Mouse (Mus musculus) limb, embryonic 12.5 days (tissue): ENCODE results near the gene Pax7. TPM values are rescaled to one million over a fixed set of nuclear protein-coding genes. Genes with fewer than 3 reads are reported as not detected.

Source experiments
- ATAC-seq: fragments of 200-750 bp; cut with Nextera tagmentation; 2 replicates; pipeline ENCODE4 v1.8.0; 2017; ENCODE audit warnings: low read depth, moderate TSS enrichment; ENCODE audit not compliant: insufficient number of reproducible peaks, insufficient read depth, low FRiP score, low TSS enrichment
- H3K27ac ChIP-seq: fragments of 300-500 bp; sonication (generic); 2 replicates; pipeline ENCODE4 v1.5.1; 2016; ENCODE audit warnings: mild to moderate bottlenecking, moderate library complexity
- H3K27me3 ChIP-seq: fragments of 300-500 bp; sonication (generic); 2 replicates; pipeline ENCODE4 v1.6.1; 2016; ENCODE audit warnings: mild to moderate bottlenecking, moderate library complexity
- H3K36me3 ChIP-seq: fragments of 300-500 bp; sonication (generic); 2 replicates; pipeline ENCODE4 v1.6.1; 2016; ENCODE audit warnings: mild to moderate bottlenecking, moderate library complexity
- H3K4me1 ChIP-seq: fragments of 300-500 bp; sonication (generic); replicated peaks from 2 replicates; pipeline ENCODE4 v1.6.1; 2016
- H3K4me2 ChIP-seq: fragments of 300-500 bp; sonication (generic); 2 replicates; pipeline ENCODE4 v1.6.1; 2016; ENCODE audit warnings: mild to moderate bottlenecking, moderate library complexity
- H3K4me3 ChIP-seq: fragments of 300-500 bp; sonication (generic); replicated peaks from 2 replicates; pipeline ENCODE4 v1.5.1; 2016; ENCODE audit warnings: mild to moderate bottlenecking
- H3K9ac ChIP-seq: fragments of 300-500 bp; sonication (generic); replicated peaks from 2 replicates; pipeline ENCODE4 v1.6.1; 2016; ENCODE audit warnings: mild to moderate bottlenecking, moderate library complexity
- H3K9me3 ChIP-seq: fragments of 300-500 bp; sonication (generic); 2 replicates; pipeline ENCODE4 v1.6.1; 2016; ENCODE audit warnings: mild to moderate bottlenecking, moderate library complexity
- WGBS: fragments of 180-500 bp; shearing (Covaris S2); methylation state at CpG from one replicate; pipeline ENCODE4 v1.1.7; 2016; 5-methylcytosine and 5-hydroxymethylcytosine counted together
- polyA plus RNA-seq: library from polyadenylated mRNA; unstranded; fragments of >200 nt; fragmentation: Nextera tagmentation; extraction: Ambion mirVana; gene quantifications from 2 replicates; pipeline ENCODE4 v1.2.1, GENCODE M21; 2016

The Pax7 gene
- polyA plus RNA-seq, 1 experiment from 2014 or later = 0.40 TPM

DNA sequence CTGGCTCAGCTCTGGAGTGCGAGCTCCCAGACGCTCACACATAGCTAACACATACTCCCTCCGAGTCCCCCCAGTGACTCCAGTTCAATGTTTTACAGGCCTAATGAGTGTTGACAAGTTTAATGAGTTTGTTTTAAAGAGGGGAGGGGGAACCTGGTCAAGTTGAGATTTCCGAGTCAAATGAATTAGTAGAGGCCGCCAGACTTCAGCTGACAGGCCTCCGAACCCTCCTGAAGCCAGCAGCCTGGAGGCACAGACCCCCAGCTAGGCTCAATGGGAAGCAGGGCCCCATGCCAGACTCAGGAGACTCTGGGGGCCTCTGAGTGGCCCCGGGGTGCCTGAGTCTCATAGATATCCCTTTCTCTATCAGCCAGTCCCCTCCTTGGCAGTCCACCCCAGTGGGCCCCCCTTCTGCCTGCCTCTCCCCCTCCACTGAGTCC is 23.9 kb downstream of the Pax7 start:
- Histone ChIP-seq H3K4me3 (no peak overlapping the region), H3K9ac (no peak overlapping the region), H3K4me1 (peaks cover 43% of the 10 kb centered on the region), H3K27ac (no peak overlapping the region), H3K27me3 (peaks cover 96% of the 10 kb centered on the region), H3K9me3 (no peaks in the 10 kb centered on the region), H3K36me3 (no peaks in the 10 kb centered on the region), H3K4me2 (no peak overlapping the region)
- ATAC-seq = no peak
- 10% methylated on average over 7 of the region's 7 CpGs for WGBS

DNA sequence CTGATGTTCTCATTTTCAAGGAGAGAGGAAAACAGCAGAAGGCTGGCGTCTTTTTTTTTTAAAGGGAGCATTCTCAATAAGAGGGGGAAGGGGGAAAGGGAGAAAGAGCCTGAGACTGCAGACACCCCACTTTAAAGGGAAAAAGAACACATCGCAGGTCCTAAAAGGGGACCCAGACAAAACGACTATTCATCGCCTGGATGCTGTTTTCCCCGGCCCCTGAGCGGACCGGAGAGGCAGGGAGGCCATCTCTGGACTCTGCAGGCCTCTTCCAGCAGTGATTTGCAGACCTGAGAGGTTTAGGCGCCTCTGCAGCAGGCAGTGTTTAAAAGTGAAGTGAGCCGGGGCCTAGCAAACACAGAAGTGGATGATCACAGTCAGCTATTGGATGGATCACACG is 25.5 kb downstream of the Pax7 start:
- no peak overlapping the region for H3K9ac ChIP-seq
- no peak overlapping the region for H3K27ac ChIP-seq

DNA sequence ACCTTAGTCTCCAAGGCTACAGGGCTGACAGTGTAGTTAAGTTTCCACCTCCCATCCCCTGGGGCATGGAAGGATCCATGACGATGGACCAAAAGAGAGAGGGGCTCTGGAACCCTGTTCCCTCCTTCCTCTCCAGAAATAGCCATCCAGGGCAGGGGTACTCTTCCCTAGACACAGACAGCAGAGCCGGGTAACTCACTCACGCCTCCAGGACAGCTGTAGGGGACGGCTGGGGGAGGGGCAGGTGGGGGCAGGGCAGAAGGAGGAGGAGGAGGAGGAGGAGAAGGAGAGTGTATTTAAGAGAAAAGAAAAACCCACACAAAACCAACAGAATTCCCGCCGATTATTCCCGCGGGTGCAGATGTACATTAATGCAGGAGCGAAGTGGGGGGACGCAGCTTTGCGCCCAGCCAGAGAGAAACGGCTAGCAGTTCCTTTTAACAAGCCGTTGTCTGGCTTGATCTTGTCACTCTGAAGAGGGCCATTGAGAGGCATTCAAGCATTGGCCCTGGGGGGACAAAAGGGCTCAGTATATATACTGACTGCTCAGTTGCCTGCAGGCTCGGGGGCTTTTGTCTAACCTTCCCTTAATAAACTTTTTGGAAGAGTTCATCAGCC is 26.0 kb downstream of the Pax7 start:
- Histone ChIP-seq H3K9me3 (no peaks in the 10 kb centered on the region), H3K27ac (no peak overlapping the region), H3K36me3 (no peaks in the 10 kb centered on the region), H3K4me3 (no peak overlapping the region), H3K27me3 (peaks cover 94% of the 10 kb centered on the region), H3K4me1 (peaks cover 37% of the 10 kb centered on the region), H3K9ac (no peak overlapping the region), H3K4me2 (no peak overlapping the region)
- 6% methylated on average over 14 of the region's 14 CpGs for WGBS
- ATAC-seq = no peak

More for the DNA sequence above, 25.5 kb downstream of the Pax7 start:
- H3K36me3 ChIP-seq = no peaks in the 10 kb centered on the region
- H3K4me2 ChIP-seq = no peak overlapping the region
- no peak overlapping the region for H3K4me3 ChIP-seq
- 19% methylated on average over 10 of the region's 10 CpGs for whole genome bisulfite sequencing
- H3K4me1 ChIP-seq = peaks cover 37% of the 10 kb centered on the region
- peaks cover 94% of the 10 kb centered on the region for H3K27me3 ChIP-seq
- H3K9me3 ChIP-seq = no peaks in the 10 kb centered on the region
- no peak for ATAC-seq

DNA sequence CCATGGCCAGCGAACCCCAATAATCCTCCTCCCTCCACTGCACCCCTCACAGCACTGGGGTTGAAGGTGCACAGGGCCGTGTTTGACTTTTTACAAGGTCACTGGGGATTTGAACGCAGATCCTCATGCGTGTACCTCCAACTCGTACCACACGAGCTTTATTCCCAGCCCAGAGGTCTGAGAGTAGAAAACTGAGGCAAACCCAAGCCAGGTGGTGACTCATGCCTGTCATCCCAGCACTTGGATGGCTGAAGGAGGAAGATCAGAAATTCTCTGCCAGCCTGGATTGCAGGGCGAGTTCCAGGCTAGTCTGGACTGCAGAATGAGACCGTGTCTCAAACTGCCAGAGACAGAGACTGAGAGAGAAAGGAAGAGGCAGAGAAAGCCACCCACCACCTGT is 28.4 kb downstream of the Pax7 start:
- Histone ChIP-seq H3K9me3 (no peaks in the 10 kb centered on the region), H3K9ac (no peak overlapping the region), H3K27me3 (peaks cover 94% of the 10 kb centered on the region), H3K4me1 (peaks cover 29% of the 10 kb centered on the region), H3K27ac (no peak overlapping the region), H3K4me3 (no peak overlapping the region), H3K4me2 (no peak overlapping the region), H3K36me3 (no peaks in the 10 kb centered on the region)
- no peak for ATAC-seq
- 71% methylated on average over 8 of the region's 8 CpGs for WGBS

DNA sequence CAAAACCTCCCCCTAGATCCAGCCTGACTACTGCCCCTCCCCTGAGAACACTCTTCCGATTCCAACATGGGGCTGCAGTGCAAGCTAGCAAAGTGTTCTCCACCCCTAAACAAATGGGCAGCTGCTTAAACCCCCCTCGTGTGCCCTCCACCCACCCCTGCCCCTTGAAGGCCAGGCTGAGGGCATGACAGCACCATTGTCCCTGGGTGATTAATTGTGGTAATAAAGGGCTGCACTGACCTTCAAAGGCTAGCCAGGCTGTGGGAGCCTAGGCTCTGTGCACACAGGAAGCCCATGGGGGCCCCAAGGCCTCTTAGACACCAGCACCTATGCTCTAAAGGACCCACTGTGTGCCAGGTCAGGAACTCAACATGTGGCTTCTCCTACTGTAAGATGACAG is 29.3 kb downstream of the Pax7 start:
- Histone ChIP-seq H3K9me3 (no peaks in the 10 kb centered on the region), H3K27me3 (peaks cover 94% of the 10 kb centered on the region), H3K4me1 (peaks cover 19% of the 10 kb centered on the region), H3K27ac (no peak overlapping the region), H3K36me3 (no peaks in the 10 kb centered on the region), H3K9ac (no peak overlapping the region), H3K4me3 (no peak overlapping the region), H3K4me2 (no peak overlapping the region)
- 3% methylated on average over 2 of the region's 2 CpGs for WGBS
- ATAC-seq = no peak

DNA sequence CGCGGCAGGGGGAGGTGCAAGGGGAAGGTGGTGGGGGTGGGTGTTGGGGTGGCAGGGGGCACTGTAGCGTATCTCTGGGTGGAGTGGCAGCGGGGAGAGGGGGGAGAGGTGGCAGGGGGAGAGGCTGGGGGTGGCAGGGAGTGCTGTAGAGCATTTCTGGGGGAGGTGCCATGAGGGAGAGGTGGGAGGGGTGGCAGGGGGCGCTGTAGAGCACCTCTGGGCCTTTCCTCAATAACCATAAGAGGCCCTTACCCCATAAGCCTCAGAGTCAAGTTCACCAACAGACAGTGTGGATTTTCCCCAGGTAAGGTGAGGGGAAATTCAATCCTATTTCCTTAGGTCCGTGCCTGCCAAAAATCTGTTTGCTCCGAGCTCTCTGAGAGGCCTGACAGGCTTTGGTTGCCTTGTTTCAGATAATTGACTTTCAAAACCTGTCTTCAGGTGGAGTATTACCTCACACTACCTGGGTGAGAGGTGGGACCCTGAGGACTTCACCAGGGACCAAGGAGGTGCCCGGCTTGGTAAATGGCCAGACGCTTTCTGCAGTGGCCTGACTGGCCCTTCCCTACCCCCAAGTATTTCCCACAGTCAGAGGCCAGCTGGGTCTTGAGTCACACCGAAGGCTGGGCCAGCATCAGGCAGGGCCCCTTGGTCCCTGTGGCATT is 33.8 kb downstream of the Pax7 start:
- WGBS = 71% methylated on average over 10 of the region's 10 CpGs
- Histone ChIP-seq H3K9ac (no peak overlapping the region), H3K4me2 (no peak overlapping the region), H3K27ac (no peak overlapping the region), H3K4me1 (peaks cover 13% of the 10 kb centered on the region), H3K27me3 (peaks cover 96% of the 10 kb centered on the region), H3K36me3 (no peaks in the 10 kb centered on the region), H3K4me3 (no peak overlapping the region), H3K9me3 (no peaks in the 10 kb centered on the region)
- no peak for ATAC-seq

DNA sequence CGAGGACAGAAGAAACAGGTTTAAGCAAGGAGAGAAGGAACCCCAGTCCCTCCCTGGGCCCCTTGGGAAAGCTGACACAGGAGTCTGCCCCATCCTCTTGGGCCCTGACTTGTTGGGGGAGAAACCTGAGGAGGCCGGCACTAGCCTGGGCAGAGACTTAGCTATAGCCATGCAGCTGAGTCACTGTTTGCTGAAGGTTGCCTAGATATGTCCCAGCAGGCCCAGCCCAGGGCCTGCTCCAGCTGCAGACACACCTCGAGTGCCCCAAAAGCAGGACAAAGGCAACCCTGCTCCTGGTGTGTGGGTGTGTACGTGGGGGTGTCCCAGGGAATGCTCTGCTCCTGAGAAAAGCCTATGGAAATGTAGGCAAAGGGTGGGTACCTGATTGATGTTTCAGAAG is 36.0 kb downstream of the Pax7 start:
- H3K27ac ChIP-seq = no peak overlapping the region
- WGBS = 33% methylated on average over 4 of the region's 4 CpGs
- no peaks in the 10 kb centered on the region for H3K36me3 ChIP-seq
- no peak overlapping the region for H3K4me3 ChIP-seq
- ATAC-seq = no peak
- H3K9me3 ChIP-seq = no peaks in the 10 kb centered on the region
- peaks cover 13% of the 10 kb centered on the region for H3K4me1 ChIP-seq
- H3K27me3 ChIP-seq = peaks cover 96% of the 10 kb centered on the region
- no peak overlapping the region for H3K9ac ChIP-seq
- H3K4me2 ChIP-seq = no peak overlapping the region

DNA sequence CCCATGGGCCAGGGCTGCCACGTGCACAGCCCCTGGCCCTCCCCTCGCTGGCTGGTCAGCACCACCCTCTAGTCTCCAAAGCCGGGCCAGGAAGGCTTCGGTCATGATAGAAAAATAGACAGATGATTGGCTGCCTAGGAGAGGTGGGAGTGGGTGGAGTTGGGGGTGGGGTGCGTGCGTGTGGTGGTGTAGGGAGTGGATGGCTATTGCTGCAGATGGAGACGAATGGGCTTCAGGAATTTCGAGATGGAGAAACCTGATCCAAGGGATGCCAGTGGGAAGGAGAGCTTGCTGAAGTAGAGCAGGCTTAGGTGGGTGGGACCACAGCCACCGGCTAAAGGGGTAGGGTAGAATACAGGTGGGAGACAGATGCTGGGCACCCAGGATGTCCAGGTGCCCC is 37.2 kb downstream of the Pax7 start:
- no peak for ATAC-seq
- H3K27me3 ChIP-seq = peaks cover 95% of the 10 kb centered on the region

DNA sequence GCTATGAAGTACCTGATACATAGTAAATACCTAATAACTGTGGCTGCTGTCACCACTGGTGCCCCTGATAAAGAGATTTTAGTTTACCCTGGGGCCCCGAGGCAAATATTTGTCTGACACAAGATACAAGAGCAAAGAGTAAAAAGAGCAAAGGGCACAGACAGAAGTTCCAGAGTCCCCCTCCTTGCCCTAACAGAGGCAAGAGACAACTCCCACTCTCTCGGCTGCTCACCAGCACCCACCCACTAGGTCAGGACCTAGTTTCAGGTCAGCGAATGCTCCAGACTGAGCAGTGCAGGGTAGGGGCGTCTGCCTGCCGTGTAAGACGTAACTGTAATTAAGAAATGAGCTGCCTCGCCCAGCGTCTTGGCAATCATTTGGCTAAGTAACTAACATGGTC is 42.2 kb downstream of the Pax7 start:
- H3K4me1 ChIP-seq = peaks cover 13% of the 10 kb centered on the region
- no peak overlapping the region for H3K4me2 ChIP-seq

More for the DNA sequence above, 37.2 kb downstream of the Pax7 start:
- H3K4me2 ChIP-seq = no peak overlapping the region
- H3K36me3 ChIP-seq = no peaks in the 10 kb centered on the region
- no peak overlapping the region for H3K9ac ChIP-seq
- peaks cover 18% of the 10 kb centered on the region for H3K4me1 ChIP-seq
- no peaks in the 10 kb centered on the region for H3K9me3 ChIP-seq
- H3K27ac ChIP-seq = no peak overlapping the region
- 11% methylated on average over 9 of the region's 9 CpGs for WGBS
- H3K4me3 ChIP-seq = no peak overlapping the region

DNA sequence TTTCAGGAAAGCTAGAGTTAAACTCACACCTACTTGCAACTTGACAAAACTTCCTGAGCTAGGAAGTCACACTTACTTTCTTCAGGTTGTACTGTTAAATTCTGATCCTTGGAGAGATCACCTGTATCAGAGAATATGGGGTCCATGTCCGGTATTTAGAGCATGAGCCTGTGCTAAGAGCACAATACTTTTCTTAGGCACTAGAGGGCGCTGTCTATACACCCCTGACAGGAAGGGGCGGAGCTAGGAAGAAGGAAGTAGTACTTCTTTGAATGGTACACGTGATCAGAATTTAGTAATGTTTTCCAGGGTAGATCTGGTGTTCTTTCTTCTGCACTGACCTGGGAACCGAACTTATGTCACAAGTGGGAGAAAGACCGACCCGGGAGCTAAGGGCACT is 43.6 kb downstream of the Pax7 start:
- ATAC-seq = no peak
- WGBS = 77% methylated on average over 7 of the region's 7 CpGs
- H3K4me1 ChIP-seq = peaks cover 6% of the 10 kb centered on the region; the same call in 1 of the 2 replicates

More for the DNA sequence above, 42.2 kb downstream of the Pax7 start:
- WGBS = 27% methylated on average over 8 of the region's 8 CpGs
- H3K9me3 ChIP-seq = no peaks in the 10 kb centered on the region; the same call in 1 of the 2 replicates
- no peak overlapping the region for H3K4me3 ChIP-seq
- no peak for ATAC-seq
- H3K27ac ChIP-seq = no peak overlapping the region
- no peaks in the 10 kb centered on the region for H3K36me3 ChIP-seq
- peaks cover 89% of the 10 kb centered on the region for H3K27me3 ChIP-seq
- H3K9ac ChIP-seq = no peak overlapping the region

DNA sequence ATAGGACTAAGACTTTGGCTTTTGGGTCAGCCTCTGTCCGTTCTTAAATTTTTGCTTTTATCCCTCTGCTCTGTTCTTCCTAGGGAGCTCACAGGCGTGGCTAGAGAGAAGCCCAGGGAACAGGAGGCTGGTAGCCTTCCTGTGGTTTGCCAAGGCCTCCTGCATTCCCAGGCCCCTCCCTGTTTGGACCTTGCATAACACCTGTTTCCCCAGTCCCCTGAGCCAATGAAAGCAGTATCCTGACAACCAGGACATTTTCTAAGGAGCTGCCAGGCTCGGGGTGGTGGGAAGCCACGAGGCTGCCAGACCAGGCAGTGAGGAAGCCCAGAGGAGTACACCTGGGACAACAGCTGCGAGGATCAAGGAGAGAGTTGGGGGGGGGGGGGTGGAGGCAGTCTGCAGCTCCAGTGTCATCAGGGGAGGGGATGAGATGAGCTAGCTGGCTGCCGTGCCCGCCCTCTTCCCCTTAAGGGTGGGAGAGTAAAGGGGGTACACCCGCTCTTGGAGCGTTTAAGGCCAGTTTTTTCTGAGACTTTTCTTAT is 50.3 kb downstream of the Pax7 start:
- Histone ChIP-seq H3K9ac (no peak overlapping the region), H3K27me3 (peaks cover 97% of the 10 kb centered on the region), H3K36me3 (no peaks in the 10 kb centered on the region), H3K4me1 (no peaks in the 10 kb centered on the region), H3K4me2 (no peak overlapping the region), H3K4me3 (no peak overlapping the region), H3K9me3 (no peaks in the 10 kb centered on the region), H3K27ac (no peak overlapping the region)
- ATAC-seq = no peak
- 52% methylated on average over 9 of the region's 9 CpGs for WGBS

More for the DNA sequence above, 43.6 kb downstream of the Pax7 start:
- H3K9me3 ChIP-seq = no peaks in the 10 kb centered on the region; the same call in 1 of the 2 replicates
- no peak overlapping the region for H3K4me3 ChIP-seq
- H3K36me3 ChIP-seq = no peaks in the 10 kb centered on the region
- peaks cover 90% of the 10 kb centered on the region for H3K27me3 ChIP-seq
- H3K27ac ChIP-seq = no peak overlapping the region
- no peak overlapping the region for H3K4me2 ChIP-seq
- no peak overlapping the region for H3K9ac ChIP-seq
